In genomic region chr9:96888742-96889344, GRCm38 (mm10) we compare ENCODE assay signal across 8 mouse cellular contexts. TPM values are rescaled to one million over a fixed set of nuclear protein-coding genes. Genes with fewer than 3 reads are reported as not detected.
DNase-seq lines count a peak whose midpoint lies in the region; ATAC-seq and TF ChIP-seq lines count a peak whose summit lies in the region.

No protein-coding gene starts in this region.

- peak overlapping the region; percentile 86 for H3K4me2 ChIP-seq in heart, embryonic 15.5 days
- H3K4me2 ChIP-seq in stomach, postnatal 0 days (replicated peaks; ENCODE audit: low read depth) = peak overlapping the region; percentile 97

- peak; percentile 32 for DNase-seq in CD4-positive, CD25-positive, alpha-beta regulatory T cell, adult 2 months (ENCODE audit: low read depth, low spot score)
- DNase-seq in cerebellum, postnatal 25 days = peak; percentile 79 to 82
- DNase-seq in kidney, postnatal 14 days = peak; percentile 48
- peak; percentile 43 for DNase-seq in midbrain, embryonic 10.5 days (ENCODE audit: low spot score)
- peak; percentile 66 for DNase-seq in stomach, postnatal 0 days (ENCODE audit: low spot score)
- no peak for DNase-seq in layer of hippocampus, adult 11-12 months (ENCODE audit: low spot score)

- H3K4me1 ChIP-seq in E14TG2a.4 (replicated peaks; ENCODE audit: low read depth, low read length) = peaks cover 42% of the 10 kb centered on the region
- peaks cover 51% of the 10 kb centered on the region for H3K4me1 ChIP-seq in heart, embryonic 15.5 days (replicated peaks)
- peaks cover 94% of the 10 kb centered on the region for H3K4me1 ChIP-seq in midbrain, embryonic 10.5 days
- no peaks in the 10 kb centered on the region for H3K4me1 ChIP-seq in stomach, postnatal 0 days (replicated peaks; ENCODE audit: control insufficient read depth, insufficient read depth)

- H3K27me3 ChIP-seq in E14TG2a.4 (ENCODE audit: insufficient read depth, low read length) = peaks cover 48% of the 10 kb centered on the region
- H3K27me3 ChIP-seq in heart, embryonic 15.5 days = peaks cover 7% of the 10 kb centered on the region
- H3K27me3 ChIP-seq in midbrain, embryonic 10.5 days (ENCODE audit: low read depth, poor library complexity, severe bottlenecking) = peaks cover 39% of the 10 kb centered on the region
- no peaks in the 10 kb centered on the region for H3K27me3 ChIP-seq in stomach, postnatal 0 days (ENCODE audit: control insufficient read depth, insufficient read depth, low read length)

- H3K9ac ChIP-seq in heart, embryonic 15.5 days = peak overlapping the region; percentile 69
- peak overlapping the region; percentile 87 for H3K9ac ChIP-seq in stomach, postnatal 0 days (ENCODE audit: low read length)

- no peak for TF ChIP-seq CTCF in E14TG2a.4 (conservative IDR thresholded peaks at IDR 0.05; ENCODE audit: low read length)
- TF ChIP-seq CTCF in stomach, postnatal 0 days (IDR thresholded peaks at IDR 0.05; ENCODE audit: low read depth) = no peak

- no peaks in the 10 kb centered on the region for H3K36me3 ChIP-seq in E14TG2a.4 (ENCODE audit: insufficient read depth, low read length)
- H3K36me3 ChIP-seq in heart, embryonic 15.5 days = no peaks in the 10 kb centered on the region
- H3K36me3 ChIP-seq in midbrain, embryonic 10.5 days = no peaks in the 10 kb centered on the region
- H3K36me3 ChIP-seq in stomach, postnatal 0 days (ENCODE audit: control insufficient read depth, insufficient read depth, low read length) = no peaks in the 10 kb centered on the region

- H3K27ac ChIP-seq in heart, embryonic 15.5 days = peak overlapping the region; percentile 55
- H3K27ac ChIP-seq in midbrain, embryonic 10.5 days (replicated peaks) = peak overlapping the region; percentile 94
- H3K27ac ChIP-seq in stomach, postnatal 0 days (replicated peaks) = peak overlapping the region; percentile 56; the same call in 1 of the 2 replicates

- H3K9me3 ChIP-seq in E14TG2a.4 (ENCODE audit: low read length) = no peaks in the 10 kb centered on the region
- no peaks in the 10 kb centered on the region for H3K9me3 ChIP-seq in heart, embryonic 15.5 days (replicated peaks)
- no peaks in the 10 kb centered on the region for H3K9me3 ChIP-seq in midbrain, embryonic 10.5 days (replicated peaks)
- H3K9me3 ChIP-seq in stomach, postnatal 0 days (ENCODE audit: control insufficient read depth, low read length) = no peaks in the 10 kb centered on the region

- ATAC-seq in heart, embryonic 15.5 days (replicated peaks; ENCODE audit: insufficient number of reproducible peaks, insufficient read depth, low FRiP score, low read depth) = peak; percentile 27
- peak; percentile 27 for ATAC-seq in stomach, postnatal 0 days (ENCODE audit: low FRiP score, low TSS enrichment)

- under 1% methylated on average over 37 of the region's 37 CpGs for WGBS in heart, embryonic 15.5 days
- under 1% methylated on average over 35 of the region's 37 CpGs for WGBS in midbrain, embryonic 10.5 days
- WGBS in stomach, postnatal 0 days = under 1% methylated on average over 33 of the region's 37 CpGs

- TF ChIP-seq EP300 in stomach, postnatal 0 days (optimal IDR thresholded peaks at IDR 0.05) = no peak

- peak overlapping the region; percentile 91 for H3K4me3 ChIP-seq in E14TG2a.4 (replicated peaks; ENCODE audit: low read length)
- peak overlapping the region; percentile 72 for H3K4me3 ChIP-seq in heart, embryonic 15.5 days
- H3K4me3 ChIP-seq in midbrain, embryonic 10.5 days = peak overlapping the region; percentile 68
- peak overlapping the region; percentile 73 for H3K4me3 ChIP-seq in stomach, postnatal 0 days (ENCODE audit: low read depth, low read length)

RNA-seq across cellular contexts. Expression of gene Pxylp1, which starts 3.6 kb away (rescaled TPM):
- 27.6 and 27.8 TPM in 2 replicates for polyA plus RNA-seq in heart, embryonic 15.5 days (2015; fragmentation: Nextera tagmentation; extraction: Ambion mirVana)
- polyA plus RNA-seq in midbrain, embryonic 10.5 days (2016; fragmentation: Nextera tagmentation; extraction: Ambion mirVana) = 49.1 and 56.6 TPM in 2 replicates
- 19.1 TPM in 2 replicates for polyA plus RNA-seq in stomach, postnatal 0 days (2015; fragmentation: Nextera tagmentation; extraction: Ambion mirVana)
